Mouse (Mus musculus) common myeloid progenitor, adult 5-6 weeks (primary cell): ENCODE measurements around the gene Mmp14. TPM values are rescaled to one million over a fixed set of nuclear protein-coding genes. Genes with fewer than 3 reads are reported as not detected.

Source experiments
- ATAC-seq: replicated peaks from 2 replicates; pipeline ENCODE4 v1.8.0; 2016; ENCODE audit warnings: low read depth, mild to moderate bottlenecking, moderate TSS enrichment, inconsistent platforms; ENCODE audit not compliant: poor library complexity, severe bottlenecking
- total RNA-seq: library from RNA; stranded (forward); fragments of 200-1000, 187-1606 nt; gene quantifications from 2 replicates; pipeline ENCODE4 v1.2.3, GENCODE M21; 2017

Gene Mmp14
- total RNA-seq, 1 experiment from 2014 or later, result 18.6 TPM

DNA sequence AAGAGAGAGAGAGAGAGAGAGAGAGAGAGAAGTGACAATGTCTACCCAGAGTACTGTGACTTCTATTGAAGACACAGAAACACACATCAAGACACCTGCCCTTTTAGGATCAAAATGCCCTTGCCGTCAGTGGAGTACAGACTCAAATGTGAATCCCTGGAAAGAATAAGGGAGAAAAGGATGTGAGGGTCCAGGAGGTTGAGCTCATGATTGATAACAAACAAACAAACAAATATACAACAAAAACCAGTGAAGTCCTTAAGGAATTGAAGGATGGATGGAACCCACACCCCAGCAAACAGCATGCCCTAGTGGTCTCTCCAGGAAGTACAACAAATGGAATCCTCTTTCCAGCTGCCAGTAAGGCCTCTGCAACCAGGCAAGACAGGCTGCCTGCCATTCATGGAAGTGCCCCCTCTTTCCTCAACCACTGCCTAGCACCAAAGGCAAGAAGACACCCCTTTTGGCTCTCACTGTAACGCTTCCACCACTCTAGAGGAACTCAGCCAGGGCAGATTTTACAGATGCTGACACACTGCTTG, 18.7 kb upstream of the Mmp14 start:
- peak; percentile 39 for ATAC-seq

DNA sequence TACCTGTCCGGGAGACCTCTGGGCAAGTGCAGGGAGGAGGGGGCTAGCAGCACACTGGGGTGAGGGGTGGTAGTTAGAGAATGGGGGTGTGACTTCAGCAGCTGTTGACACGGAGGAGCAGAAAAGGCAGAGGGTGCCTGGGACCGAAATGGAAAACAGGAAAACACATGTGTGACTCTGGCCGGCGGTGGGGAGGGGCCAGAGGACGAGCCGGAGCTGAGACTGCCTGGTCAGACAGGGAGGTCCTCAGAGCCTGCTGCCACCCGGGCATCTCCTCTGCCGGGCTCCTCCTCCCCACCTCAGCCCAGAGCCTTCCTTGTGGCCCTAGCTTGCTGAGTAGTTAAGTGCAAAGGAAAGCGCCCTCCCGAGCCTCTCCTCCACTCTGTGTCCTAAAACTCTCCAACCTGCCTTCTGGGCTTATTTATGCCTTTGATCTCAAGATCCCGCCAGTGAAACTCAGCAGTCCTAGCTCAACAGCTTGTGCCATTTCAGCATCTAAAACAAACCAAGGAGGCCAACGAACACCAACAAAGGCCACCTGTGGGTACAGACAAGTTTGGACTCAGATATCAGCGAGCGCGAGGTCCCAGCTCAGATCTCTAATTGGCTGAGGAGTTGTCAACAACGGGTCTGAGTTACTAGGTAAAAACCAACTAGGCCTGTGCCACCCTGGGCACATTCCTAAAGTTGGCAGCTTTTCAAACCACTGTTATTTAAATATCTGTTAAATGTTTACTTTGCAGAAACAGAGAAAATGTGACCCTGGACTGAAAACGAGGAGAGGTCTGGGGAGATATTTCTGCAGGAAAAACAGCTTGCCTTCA, 17.3 kb upstream of the Mmp14 start:
- ATAC-seq, result peak; percentile 34

DNA sequence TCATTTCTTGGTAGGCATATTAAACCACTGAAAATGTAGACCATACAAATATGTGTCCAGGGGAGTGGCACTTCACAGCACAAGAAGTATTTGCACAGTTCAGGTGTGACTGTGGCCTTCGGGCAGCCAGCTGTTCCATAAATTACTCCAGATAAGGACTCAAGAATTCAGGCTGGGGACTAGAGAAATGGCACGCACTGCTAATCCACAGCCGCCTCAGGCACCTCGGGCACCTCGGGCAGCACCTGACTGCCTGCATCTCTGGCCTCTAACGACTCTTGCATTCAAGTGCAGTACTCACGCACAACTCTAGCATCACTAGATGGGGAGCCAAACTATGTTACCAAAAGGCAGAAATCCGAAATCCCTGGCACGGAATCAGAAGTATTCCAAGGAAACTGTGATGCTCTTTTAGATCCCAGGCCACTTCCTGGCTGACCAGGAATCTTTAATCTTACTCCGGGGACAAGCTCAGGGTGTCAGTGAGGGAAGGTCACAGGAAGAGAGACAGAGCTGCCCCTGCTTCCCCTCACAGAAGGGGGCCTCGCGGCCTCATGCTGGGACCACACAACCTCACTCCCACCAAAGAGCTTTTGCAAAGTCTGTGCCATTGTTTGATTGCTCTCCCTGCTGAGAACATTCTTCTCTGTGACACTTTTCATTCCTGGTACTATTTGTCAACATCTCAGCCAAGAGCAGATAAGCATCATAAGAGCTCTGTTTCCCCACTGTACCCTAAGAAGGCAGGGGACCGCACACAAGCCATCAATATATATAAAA, 16.0 kb upstream of the Mmp14 start:
- ATAC-seq, result no peak

DNA sequence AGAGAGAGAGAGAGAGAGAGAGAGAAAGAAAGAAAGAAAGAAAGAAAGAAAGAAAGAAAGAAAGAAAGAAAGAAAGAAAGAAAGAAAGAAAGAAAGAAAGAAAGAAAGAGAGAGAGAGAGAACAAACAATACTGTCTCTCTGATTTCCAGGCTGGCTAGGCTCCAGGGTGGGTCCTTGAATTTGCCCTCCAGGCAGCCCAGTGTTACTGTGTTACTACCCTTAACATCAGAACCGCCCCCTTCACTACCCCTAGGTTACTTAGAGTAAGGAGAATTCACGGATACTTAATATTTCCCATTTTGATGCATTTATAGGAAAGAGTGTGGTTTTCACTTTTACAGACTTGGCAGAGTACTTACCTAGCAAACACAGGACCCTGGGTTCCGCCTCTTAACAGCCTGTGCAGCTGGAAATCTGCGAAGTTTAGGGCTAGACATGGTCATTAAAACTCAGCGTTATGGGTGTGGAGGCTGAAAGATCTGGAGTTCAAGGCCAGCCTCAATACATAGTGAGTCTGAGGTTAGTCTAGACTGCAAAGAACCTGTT, 15.1 kb upstream of the Mmp14 start:
- ATAC-seq, result no peak

DNA sequence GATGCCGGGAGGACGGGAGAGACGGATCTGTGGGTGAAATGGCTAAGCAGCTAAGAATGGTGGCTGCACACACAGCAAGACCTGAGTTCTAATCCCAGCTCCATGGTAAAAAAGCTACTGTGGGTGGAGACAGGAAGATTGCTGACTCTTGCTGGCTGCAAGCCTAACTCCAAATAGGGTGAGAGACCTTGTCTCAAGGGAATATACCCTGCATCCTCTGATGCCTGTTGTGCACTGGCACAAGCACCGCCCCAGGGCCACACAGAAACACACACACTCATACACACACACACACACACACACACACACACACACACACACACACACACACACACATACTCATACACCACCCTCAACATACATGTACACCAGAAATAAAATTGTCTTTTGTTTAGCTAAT, 14.6 kb upstream of the Mmp14 start:
- ATAC-seq, result no peak

DNA sequence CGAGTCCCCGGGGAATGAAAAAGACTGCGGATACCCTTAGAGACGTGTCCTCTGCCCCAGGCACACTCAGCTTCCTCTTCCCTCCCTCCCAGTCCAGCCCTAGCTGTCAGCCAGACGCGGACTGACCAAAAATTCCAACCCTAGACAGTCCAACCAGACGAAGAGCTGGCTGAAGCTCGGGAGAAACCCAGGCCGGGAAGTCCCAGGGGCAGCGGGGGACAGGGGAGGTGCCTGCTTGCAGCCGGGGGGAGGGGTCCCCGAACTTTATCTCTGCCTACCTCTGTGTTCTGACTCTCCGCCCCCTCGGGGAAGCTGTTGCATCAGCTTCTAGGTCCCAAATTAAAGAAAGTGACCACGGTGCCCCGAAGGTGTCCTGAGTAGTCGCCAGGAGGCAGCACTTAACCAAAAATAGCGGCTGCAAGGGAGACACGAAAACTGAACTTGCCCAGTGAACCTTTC, 13.8 kb upstream of the Mmp14 start, which contains the start of gene Slc7a7:
Gene Slc7a7 (minus strand): TSS at position 158 of the 459 bp plus-strand sequence.
- ATAC-seq, result peak; percentile 45

DNA sequence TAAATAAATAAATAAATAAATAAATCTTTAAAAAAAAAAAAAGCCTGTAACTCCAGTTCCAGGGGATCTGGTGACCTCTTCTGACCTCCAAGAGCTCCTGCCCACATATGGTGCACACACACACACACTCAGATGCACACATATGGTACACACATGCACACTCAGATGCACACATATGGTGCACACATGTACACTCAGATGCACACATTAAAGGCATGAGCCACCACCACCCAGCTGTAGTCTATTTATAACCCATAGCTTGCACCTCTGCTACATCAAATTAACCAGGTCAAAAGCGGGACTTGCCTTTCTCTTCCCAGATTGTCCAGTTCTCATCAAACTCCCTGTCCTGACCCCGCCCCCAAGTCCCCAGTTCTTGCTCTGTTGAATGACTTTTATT, 10.4 kb upstream of the Mmp14 start:
- no peak for ATAC-seq

DNA sequence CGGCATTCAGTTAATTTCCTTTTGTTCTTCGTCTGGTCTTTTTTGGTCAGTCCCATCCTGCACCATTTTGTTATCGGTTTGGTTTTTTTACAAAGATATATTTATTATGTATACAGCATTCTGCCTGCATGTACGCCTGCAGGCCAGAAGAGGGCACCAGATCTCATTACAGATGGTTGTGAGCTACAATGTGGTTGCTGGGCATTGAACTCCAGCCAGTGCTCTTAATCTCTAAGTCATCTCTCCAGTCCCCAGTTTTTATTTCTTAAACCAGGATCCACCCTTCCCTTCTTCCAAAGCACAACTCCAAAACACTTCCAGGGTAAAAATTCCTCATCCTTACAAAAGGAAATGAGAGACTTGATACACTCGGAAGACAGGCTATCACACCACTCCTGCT, 8.0 kb upstream of the Mmp14 start:
- no peak for ATAC-seq

DNA sequence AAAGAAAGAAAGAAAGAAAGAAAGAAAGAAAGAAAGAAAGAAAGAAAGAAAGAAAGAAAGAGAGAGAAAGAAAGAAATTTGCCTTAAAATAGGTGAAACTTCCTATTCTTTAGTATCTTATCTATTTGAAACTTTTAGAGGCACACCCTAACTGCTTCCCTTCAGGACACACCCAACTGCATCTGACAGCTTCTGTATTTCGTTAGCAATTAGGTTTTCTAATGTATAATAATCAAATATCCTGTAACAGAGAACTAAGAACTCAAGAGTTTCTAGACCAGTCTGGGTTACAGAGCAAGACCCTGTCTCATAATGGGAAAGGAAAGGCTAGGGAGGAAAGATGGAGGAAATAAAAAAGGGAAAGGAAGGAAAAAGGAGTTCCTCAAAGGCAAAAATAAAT, 6.8 kb upstream of the Mmp14 start:
- ATAC-seq, result no peak

DNA sequence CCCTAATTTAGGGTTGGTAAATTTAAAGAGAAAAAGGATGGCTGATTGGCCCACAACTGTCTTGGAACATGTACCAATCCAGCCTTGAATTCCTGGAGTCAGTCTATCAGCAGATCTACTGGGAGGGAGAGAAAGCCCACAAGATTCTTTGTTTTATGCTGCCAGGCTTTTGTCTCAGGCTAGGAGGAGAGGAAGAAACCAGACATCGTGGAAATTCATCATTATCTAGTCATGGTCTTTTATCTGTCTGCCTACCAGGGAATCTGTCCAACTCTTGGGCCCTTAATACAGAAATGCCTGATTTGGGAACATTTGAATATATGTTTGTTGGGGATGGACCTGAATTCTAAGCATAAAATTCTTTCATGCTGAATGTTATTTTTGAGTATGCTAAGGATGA, 5.9 kb upstream of the Mmp14 start:
- ATAC-seq, result no peak

DNA sequence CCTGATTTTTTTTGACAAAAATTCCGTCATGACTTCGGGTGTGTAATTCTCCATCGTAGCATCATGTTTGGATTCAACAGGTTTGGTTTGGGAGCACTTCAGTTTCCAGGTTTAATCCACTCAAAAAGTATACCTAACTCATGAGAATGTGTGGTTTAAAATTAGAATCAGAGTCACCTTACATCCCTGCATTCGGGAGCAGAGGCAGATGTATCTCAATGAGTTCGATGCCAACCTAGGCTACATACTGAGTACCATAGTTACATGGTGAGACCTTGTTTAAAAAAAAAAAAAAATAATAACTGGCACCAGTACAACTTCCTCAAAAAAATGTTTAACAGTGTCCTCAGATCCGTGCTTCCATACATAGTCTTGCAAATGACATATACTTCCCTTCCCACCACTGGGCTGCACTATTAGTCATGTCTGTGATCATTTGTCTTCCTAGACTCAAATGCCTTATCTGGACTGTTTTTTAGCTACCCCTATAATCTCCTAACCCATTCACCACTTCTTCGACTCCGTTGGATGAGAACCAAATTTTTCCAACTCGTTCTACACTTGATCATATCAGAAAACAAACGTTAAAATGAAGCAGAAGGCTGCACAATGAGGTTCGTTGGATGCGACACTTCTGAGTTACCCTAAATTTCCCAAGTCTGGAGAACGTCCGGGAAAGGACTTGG, 5.3 kb upstream of the Mmp14 start:
- ATAC-seq, result peak; percentile 64

DNA sequence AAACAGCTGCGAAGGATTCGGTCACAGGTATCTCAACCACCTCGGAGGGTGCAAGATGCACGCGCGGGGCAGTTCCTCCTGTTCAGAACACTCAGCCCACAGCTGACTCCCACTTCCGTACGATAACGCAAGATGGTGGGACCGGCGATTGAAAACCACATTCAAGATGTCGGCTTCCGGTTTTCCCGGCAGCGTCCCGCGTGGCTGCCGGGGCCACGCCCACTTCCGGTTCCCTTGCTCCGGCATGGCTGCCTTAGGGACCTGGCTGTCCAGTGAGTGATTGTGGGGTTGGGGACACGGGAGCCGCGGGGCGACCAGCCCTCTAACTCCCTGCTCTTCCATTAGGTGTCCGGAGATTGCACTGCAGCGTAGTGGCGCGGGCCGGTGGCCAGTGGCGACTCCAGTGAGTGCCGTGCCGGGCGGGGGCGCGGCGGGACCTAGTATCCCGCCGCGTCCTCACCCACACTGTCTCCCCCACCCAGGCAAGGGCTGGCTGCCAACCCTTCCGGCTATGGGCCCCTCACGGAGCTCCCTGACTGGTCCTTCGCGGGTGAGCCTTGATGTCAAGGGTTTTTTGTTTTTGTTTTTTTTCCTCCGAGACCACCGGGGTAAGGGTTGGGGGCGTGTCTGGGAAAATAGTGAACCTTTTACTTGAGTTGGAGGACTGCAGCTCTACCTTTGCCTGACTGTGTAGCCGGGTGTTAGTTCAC, 4.6 kb upstream of the Mmp14 start, which contains the start of gene Mrpl52:
Gene Mrpl52 (plus strand): TSS at position 221 of the 710 bp plus-strand sequence.
- ATAC-seq, result peak; percentile 81

DNA sequence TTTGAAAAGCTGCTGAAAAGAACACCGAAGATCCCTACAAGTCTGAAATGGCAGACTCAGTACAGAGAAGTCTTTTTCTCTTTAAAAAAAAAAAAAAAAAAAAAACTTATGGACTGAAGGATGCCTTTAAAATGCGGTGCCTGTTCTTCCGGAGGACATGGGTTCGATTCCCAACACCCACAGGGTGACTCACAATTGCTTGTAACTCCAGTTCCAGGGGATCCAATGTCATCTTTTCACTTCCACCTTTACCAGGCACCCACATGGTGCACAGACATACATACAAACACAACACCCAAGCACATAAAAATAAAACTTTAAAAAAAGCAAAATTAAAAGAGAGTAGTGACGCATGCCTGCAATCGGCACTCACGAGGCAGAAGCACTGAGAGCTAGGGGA, 3.7 kb upstream of the Mmp14 start:
- no peak for ATAC-seq

DNA sequence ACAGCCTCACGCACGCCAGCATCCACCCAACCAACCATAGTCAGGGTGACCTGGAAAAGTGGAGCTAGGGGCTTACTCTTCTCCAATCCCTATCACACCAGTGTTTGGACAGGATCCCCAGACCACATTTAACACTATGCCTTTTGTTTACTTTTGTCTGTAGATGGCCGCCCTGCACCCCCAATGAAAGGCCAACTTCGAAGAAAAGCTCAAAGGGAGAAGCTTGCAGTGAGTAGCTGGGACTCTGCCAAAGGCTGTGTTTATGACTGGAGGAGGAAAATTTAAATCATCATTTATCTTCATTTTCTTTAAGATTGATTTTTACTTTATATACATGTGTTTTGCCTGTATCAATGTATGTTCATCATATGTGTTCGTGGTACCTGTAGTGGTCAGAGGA, 3.0 kb upstream of the Mmp14 start:
- no peak for ATAC-seq

DNA sequence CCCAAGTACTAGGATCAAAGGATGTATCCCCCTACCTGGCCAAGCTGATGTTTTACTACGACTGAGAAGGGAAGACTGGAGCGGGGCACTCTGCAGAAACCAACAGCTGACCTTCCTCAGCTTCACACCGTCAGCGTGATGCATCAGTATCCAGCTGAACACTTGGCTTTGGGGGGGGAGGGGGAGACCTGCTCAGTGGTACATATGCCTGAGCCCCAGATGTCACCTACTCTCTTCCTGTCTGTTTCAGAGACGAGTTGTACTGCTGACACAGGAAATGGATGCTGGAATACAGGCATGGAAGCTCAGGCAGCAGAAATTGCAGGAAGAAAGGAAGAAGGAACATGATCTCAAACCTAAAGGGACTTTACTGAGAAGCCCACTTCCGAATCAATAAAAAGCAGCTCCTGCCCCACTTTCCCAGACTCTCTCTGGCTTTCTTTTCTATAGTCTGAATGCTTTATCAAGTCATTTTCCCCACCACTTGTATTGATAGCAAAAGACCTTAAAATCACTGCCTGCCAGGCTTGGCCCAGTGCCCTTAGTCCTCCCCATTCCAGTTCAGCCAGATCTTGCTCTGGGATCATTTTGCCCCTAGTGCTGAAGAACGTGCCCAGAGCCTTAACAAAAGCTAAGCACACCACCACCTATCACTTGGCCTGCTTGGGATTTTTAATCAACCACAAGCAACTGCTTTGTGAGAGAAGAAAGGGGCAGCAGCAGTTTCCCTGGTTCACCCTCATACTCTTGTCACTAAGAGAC, 1.9 kb upstream of the Mmp14 start:
- no peak for ATAC-seq

DNA sequence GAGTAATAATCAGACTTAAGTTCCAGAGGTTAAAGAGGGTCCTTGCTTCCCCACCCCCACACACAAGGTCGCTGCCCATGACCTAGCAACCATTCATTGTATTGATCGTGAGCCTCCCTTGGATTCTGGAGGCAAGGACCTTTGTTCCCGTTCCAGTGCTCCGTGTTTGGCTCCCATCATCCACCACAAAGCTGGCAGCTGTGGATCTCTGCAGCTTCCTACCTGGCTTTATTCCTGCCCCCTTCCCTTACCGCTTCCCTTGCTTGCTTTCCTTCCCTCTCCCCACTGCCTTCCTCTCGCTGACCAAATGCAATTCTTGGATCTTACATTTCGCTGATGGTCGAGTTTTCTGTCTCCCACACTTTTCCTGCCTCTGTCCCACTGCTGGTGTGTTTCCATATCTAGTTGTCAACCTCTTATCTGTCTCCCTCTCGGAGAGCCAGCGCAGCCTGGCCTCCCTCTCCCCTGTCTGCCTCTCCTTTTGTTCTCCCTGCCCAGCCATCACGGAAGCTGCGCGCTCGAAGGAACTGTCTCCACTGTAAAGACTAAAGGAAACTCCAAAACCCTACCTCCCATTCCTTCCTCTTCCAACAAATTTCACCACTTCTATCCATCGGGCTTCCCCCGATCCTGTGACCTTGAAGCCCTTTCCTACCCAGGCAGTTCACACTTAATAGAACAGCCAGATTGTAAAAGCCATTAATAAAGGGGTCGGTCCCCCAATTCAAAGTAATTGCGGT, 836 bp upstream of the Mmp14 start:
- ATAC-seq, result no peak

DNA sequence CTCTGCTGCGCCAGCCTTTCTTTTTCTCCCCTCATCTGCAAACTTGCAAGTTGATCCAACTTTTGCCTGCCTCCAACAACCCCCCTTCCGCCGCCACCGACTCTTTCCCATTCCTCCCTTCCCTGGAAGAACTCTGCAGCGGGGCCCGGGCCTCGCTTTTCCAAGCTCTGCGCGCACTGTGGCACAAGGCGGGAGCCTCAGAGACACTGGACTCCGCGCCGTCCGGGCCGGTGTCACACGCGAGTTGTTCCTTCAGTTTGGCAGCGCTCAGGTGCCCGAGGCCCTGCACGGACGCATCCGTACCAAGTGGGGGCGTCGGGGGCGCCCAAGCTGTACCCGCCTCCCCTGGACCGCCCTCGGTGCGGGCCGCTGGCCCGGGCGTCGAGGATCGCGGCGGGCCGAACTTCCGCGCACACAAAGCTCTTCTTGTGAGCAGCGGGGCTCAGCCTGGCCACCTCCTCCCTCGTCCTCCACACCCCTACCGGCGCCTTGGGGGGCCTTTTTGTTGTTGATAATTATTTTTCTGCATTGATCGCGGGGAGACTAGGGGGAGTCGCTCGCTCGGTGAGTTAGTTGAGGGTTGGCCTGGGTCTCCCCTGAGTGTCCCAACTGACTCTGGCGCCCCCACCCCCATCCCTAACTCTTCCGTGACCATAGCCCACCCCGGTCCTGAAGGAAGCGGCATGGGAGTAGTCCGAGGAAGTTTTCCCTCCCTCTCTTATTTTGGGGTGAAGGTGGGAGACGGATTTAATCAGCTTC, 845 bp downstream of the Mmp14 start:
- ATAC-seq, result peak; percentile 24; the same call in 1 of the 2 replicates
